Mouse (Mus musculus) MEL (cell line): ENCODE results near the gene Iqschfp. TPM values are rescaled to one million over a fixed set of nuclear protein-coding genes. Genes with fewer than 3 reads are reported as not detected.

ENCODE experiments used
- DNase-seq: peaks from one replicate; pipeline ENCODE4 v3.0.0; 2011; ENCODE audit warnings: low read depth, low spot score
- H3K27ac ChIP-seq: 2 replicates; pipeline ENCODE4 v1.5.1; 2012; ENCODE audit warnings: low read depth, mild to moderate bottlenecking, control low read depth, low read length, moderate library complexity; ENCODE audit not compliant: control insufficient read depth
- H3K27me3 ChIP-seq, 2 experiments: fragments of 150-350 bp in 1 of 2; sonication (generic) in 1 of 2; 2 replicates each; pipeline ENCODE4 v1.6.1; 2012; ENCODE audit warnings: low read length in 2 of 2, mild to moderate bottlenecking in 2 of 2, improper control_type of control experiment in 1 of 2, moderate library complexity in 1 of 2; ENCODE audit not compliant: insufficient read depth in 2 of 2, control insufficient read depth in 1 of 2
- H3K36me3 ChIP-seq, 2 experiments: 2 replicates each; pipeline ENCODE4 v1.6.1; 2012 to 2014; ENCODE audit warnings: low read length in 2 of 2, improper control_type of control experiment in 1 of 2, inconsistent platforms in 1 of 2, mild to moderate bottlenecking in 1 of 2; ENCODE audit not compliant: insufficient read depth in 2 of 2, control insufficient read depth in 1 of 2
- H3K4me1 ChIP-seq, 2 experiments: fragments of 150-350 bp in 1 of 2; sonication (generic) in 1 of 2; 2 replicates each; pipeline ENCODE4 v1.6.1; 2012; ENCODE audit warnings: low read length in 2 of 2, improper control_type of control experiment in 1 of 2, mild to moderate bottlenecking in 1 of 2; ENCODE audit not compliant: insufficient read depth in 2 of 2, control insufficient read depth in 1 of 2
- H3K4me3 ChIP-seq, 2 experiments: fragments of 150-350 bp in 1 of 2; sonication (generic) in 1 of 2; 2 replicates each; pipeline ENCODE4 v1.5.1; 2012; ENCODE audit warnings: low read depth in 2 of 2, low read length in 2 of 2, mild to moderate bottlenecking in 2 of 2, moderate library complexity in 2 of 2, control low read depth in 1 of 2, improper control_type of control experiment in 1 of 2; ENCODE audit not compliant: control insufficient read depth in 1 of 2, insufficient read depth in 1 of 2
- H3K79me2 ChIP-seq: 2 replicates; pipeline ENCODE4 v1.6.1; 2012; ENCODE audit warnings: mild to moderate bottlenecking, low read length, moderate library complexity; ENCODE audit not compliant: control insufficient read depth, poor library complexity, insufficient read depth
- H3K9ac ChIP-seq: 2 replicates; pipeline ENCODE4 v1.6.1; 2012; ENCODE audit warnings: low read depth, mild to moderate bottlenecking, control low read depth, low read length, moderate library complexity; ENCODE audit not compliant: control insufficient read depth, poor library complexity, severe bottlenecking
- H3K9me3 ChIP-seq: fragments of 150-350 bp; sonication (generic); replicated peaks from 2 replicates; pipeline ENCODE4 v1.6.1; 2012; ENCODE audit warnings: mild to moderate bottlenecking, low read length, improper control_type of control experiment, moderate library complexity; ENCODE audit not compliant: insufficient read depth
- BHLHE40 ChIP-seq: IDR thresholded peaks from 2 replicates; pipeline ENCODE4 v1.6.1; 2012; ENCODE audit warnings: low read depth, mild to moderate bottlenecking, inconsistent platforms, low read length, improper control_type of control experiment, borderline replicate concordance
- CHD1 ChIP-seq: IDR thresholded peaks from 2 replicates; pipeline ENCODE4 v1.6.1; 2012; ENCODE audit warnings: low read depth, mild to moderate bottlenecking, inconsistent platforms, low read length, improper control_type of control experiment
- CHD2 ChIP-seq: IDR thresholded peaks from 2 replicates; pipeline ENCODE4 v1.6.1; 2011; ENCODE audit warnings: low read length, improper control_type of control experiment
- ELF1 ChIP-seq: IDR thresholded peaks from 2 replicates; pipeline ENCODE4 v1.6.1; 2014; ENCODE audit warnings: low read depth, mild to moderate bottlenecking, inconsistent platforms, low read length, improper control_type of control experiment, moderate library complexity
- GABPA ChIP-seq: IDR thresholded peaks from 2 replicates; pipeline ENCODE4 v1.6.1; 2012; ENCODE audit warnings: low read depth, mild to moderate bottlenecking, inconsistent platforms, low read length, improper control_type of control experiment, moderate library complexity
- GATA1 ChIP-seq: IDR thresholded peaks from 2 replicates; pipeline ENCODE4 v1.6.1; 2011; ENCODE audit warnings: low read depth, low read length, improper control_type of control experiment
- JUND ChIP-seq: IDR thresholded peaks from 2 replicates; pipeline ENCODE4 v1.6.1; 2011; ENCODE audit warnings: low read depth, mild to moderate bottlenecking, improper control_type of control experiment, low read length
- KAT2A ChIP-seq: conservative IDR thresholded peaks from 2 replicates; pipeline ENCODE4 v1.6.1; 2012; ENCODE audit warnings: low read depth, low read length, improper control_type of control experiment, inconsistent platforms
- MAFK ChIP-seq: IDR thresholded peaks from 2 replicates; pipeline ENCODE4 v1.6.1; 2011; ENCODE audit warnings: low read depth, mild to moderate bottlenecking, low read length, improper control_type of control experiment, borderline replicate concordance
- MAZ ChIP-seq: IDR thresholded peaks from 2 replicates; pipeline ENCODE4 v1.6.1; 2012; ENCODE audit warnings: low read depth, mild to moderate bottlenecking, inconsistent platforms, low read length, improper control_type of control experiment
- MEF2A ChIP-seq: IDR thresholded peaks from 2 replicates; pipeline ENCODE4 v1.6.1; 2014; ENCODE audit warnings: low read depth, mild to moderate bottlenecking, inconsistent platforms, low read length, improper control_type of control experiment; ENCODE audit not compliant: poor library complexity, insufficient replicate concordance, severe bottlenecking; ENCODE audit errors: extremely low read depth
- NELFE ChIP-seq: IDR thresholded peaks from 2 replicates; pipeline ENCODE4 v1.6.1; 2011; ENCODE audit warnings: low read depth, low read length, improper control_type of control experiment
- POLR2A ChIP-seq, 2 experiments: IDR thresholded peaks; 2 replicates each; pipeline ENCODE4 v1.6.1; 2011 to 2012; ENCODE audit warnings: low read length in 2 of 2, mild to moderate bottlenecking in 2 of 2, control low read depth in 1 of 2, improper control_type of control experiment in 1 of 2, low read depth in 1 of 2, moderate library complexity in 1 of 2; ENCODE audit not compliant: control insufficient read depth in 1 of 2, insufficient read depth in 1 of 2, poor library complexity in 1 of 2
- POLR2AphosphoS2 ChIP-seq: IDR thresholded peaks from 2 replicates; pipeline ENCODE4 v1.6.1; 2011; ENCODE audit warnings: low read length, improper control_type of control experiment
- POLR2AphosphoS5 ChIP-seq: IDR thresholded peaks from 2 replicates; pipeline ENCODE4 v1.6.1; 2012; ENCODE audit warnings: low read depth, borderline replicate concordance, mild to moderate bottlenecking, inconsistent platforms, low read length, moderate library complexity, mixed read lengths
- SMC3 ChIP-seq: IDR thresholded peaks from 2 replicates; pipeline ENCODE4 v1.6.1; 2011; ENCODE audit warnings: low read depth, low read length, improper control_type of control experiment
- TAL1 ChIP-seq: IDR thresholded peaks from 2 replicates; pipeline ENCODE4 v1.6.1; 2012; ENCODE audit warnings: mild to moderate bottlenecking, inconsistent platforms, low read length, moderate library complexity, mixed read lengths
- TCF12 ChIP-seq: IDR thresholded peaks from 2 replicates; pipeline ENCODE4 v1.6.1; 2014; ENCODE audit warnings: low read depth, mild to moderate bottlenecking, inconsistent platforms, low read length, improper control_type of control experiment, moderate library complexity
- USF2 ChIP-seq, 2 experiments: IDR thresholded peaks; 2 replicates each; pipeline ENCODE4 v1.6.1; 2011 to 2012; ENCODE audit warnings: improper control_type of control experiment in 2 of 2, low read length in 2 of 2, borderline replicate concordance in 1 of 2, inconsistent platforms in 1 of 2, low read depth in 1 of 2, mild to moderate bottlenecking in 1 of 2; ENCODE audit not compliant: insufficient read depth in 1 of 2
- ZC3H11A ChIP-seq: IDR thresholded peaks from 2 replicates; pipeline ENCODE4 v1.6.1; 2012; ENCODE audit warnings: low read depth, mild to moderate bottlenecking, inconsistent platforms, low read length, improper control_type of control experiment
- ZMIZ1 ChIP-seq: IDR thresholded peaks from 2 replicates; pipeline ENCODE4 v1.6.1; 2012; ENCODE audit warnings: low read depth, mild to moderate bottlenecking, inconsistent platforms, low read length, improper control_type of control experiment, moderate library complexity
- polyA plus RNA-seq, 2 experiments: library from polyadenylated mRNA; stranded (reverse) in 1 of 2; unstranded in 1 of 2; fragments of >175 nt in 1 of 2; fragments of >200 nt in 1 of 2; gene quantifications; 2 replicates each; pipeline versions ENCODE4 v1.2.1 to v1.2.4; 2012; ENCODE audit warnings: low replicate concordance in 2 of 2, low read depth in 1 of 2; ENCODE audit not compliant: insufficient read length in 2 of 2, insufficient read depth in 1 of 2, missing spikeins in 1 of 2
- total RNA-seq: library from RNA; depleted of rRNA; stranded (reverse); fragments of 300-350 nt; gene quantifications from 2 replicates; pipeline ENCODE4 v1.2.3, GENCODE M21; 2012

Iqschfp gene
- total and polyA plus RNA-seq, 3 experiments: not detected

DNA sequence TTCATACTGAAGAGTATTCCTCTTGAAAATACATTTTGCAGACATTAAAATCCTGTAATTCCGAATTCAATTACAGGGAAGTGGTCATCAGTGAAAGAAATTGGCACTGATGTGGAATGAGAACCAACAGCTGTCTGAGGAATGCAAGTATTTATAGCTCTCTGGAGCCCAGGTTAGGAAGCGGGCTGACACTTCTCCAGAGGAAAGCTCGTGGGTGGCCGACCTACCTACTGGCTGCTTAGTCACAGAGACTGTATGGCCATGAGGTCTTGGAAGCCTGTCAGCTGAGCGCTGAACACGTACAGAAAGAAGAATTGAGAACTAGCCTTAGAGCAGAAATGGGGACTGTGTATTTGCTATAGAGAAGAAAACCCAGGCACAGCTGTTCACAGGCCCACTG lies 718.0 kb downstream of the Iqschfp start:
- TF ChIP-seq MEF2A (no peak), POLR2AphosphoS5 (no peak), POLR2A (IDR thresholded peaks at IDR 0.05; ENCODE audit: control insufficient read depth in 1 of 2, insufficient read depth in 1 of 2, low read depth in 1 of 2, low read length in 2 of 2, poor library complexity in 1 of 2) (no peak), CHD1 (no peak), USF2 (IDR thresholded peaks at IDR 0.05; ENCODE audit: borderline replicate concordance in 1 of 2, insufficient read depth in 1 of 2, low read depth in 1 of 2, low read length in 2 of 2) (no peak), ZC3H11A (no peak), TCF12 (no peak), POLR2AphosphoS2 (no peak), TAL1 (no peak), ELF1 (no peak), BHLHE40 (no peak), JUND (no peak), MAFK (no peak), CHD2 (no peak), SMC3 (no peak)
- Histone ChIP-seq H3K4me3 (no peak overlapping the region), H3K9me3 (no peaks in the 10 kb centered on the region), H3K27me3 (no peaks in the 10 kb centered on the region), H3K79me2 (no peaks in the 10 kb centered on the region), H3K4me1 (no peaks in the 10 kb centered on the region), H3K9ac (no peak overlapping the region), H3K36me3 (no peaks in the 10 kb centered on the region), H3K27ac (no peak overlapping the region)
- no peak for DNase-seq

DNA sequence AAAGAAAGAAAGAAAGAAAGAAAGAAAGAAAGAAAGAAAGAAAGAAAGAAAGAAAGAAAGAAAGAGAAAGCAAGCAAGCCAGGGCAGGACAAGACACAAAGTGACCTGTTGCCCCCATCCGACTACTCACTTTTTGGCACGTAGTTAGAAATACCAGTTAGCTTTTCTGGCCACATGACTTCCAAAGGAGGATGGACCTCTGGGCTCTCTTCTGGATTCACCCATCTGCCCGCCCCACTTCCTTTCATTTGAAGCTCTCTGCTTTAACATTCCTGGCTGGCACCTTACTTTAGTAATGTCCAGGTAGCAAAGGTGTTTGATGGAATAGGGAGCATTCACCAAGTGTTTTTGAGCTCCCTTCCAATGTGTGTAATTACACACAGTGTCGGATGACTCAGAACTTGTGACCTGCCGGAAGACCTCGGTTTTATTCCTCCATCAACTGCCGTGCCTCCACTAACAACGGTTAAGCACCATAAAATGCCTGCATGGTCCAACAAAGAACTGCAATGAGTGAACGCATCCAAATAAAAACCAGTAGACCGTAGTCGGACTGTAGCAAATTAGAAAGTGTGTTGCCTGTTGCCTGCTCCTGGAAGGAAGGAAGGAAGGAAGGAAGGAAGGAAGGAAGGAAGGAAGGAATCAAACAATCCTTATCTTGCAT lies 718.7 kb downstream of the Iqschfp start:
- Histone ChIP-seq H3K9ac (no peak overlapping the region), H3K27me3 (no peaks in the 10 kb centered on the region), H3K9me3 (no peaks in the 10 kb centered on the region), H3K36me3 (no peaks in the 10 kb centered on the region), H3K4me3 (no peak overlapping the region), H3K27ac (no peak overlapping the region), H3K79me2 (no peaks in the 10 kb centered on the region), H3K4me1 (no peaks in the 10 kb centered on the region)
- no peak for DNase-seq
- TF ChIP-seq MAZ (no peak), ZMIZ1 (no peak), KAT2A (no peak), GABPA (no peak), NELFE (no peak), USF2 (IDR thresholded peaks at IDR 0.05; ENCODE audit: borderline replicate concordance in 1 of 2, insufficient read depth in 1 of 2, low read depth in 1 of 2, low read length in 2 of 2) (no peak), CHD1 (no peak), POLR2AphosphoS5 (no peak), GATA1 (no peak)
